20 mouse cellular contexts compared by ENCODE assay signal in the genomic region with DNA sequence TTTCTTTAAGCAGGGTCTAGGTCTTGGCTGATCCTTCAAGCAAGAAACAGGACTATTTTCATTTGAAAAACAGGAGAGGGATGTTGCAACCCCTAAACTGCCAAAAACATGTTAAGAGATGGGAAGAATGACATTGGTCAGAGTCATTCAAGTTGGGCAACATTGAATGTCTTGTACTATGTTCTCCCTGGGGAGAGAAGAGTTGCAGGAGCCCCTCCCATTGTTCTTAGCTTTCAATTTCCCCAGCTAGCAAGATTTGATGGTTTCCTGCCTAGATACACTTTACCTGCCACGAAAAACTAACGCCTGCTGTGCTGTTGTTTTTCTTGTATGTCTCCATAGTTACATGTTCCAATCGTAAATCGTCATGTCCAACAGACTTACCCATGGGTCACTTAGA. TPM values are rescaled to one million over a fixed set of nuclear protein-coding genes. Genes with fewer than 3 reads are reported as not detected.
A peak's percentile ranks its signal among the peaks of the same experiment; 100 is the strongest.
DNase-seq lines count a peak whose midpoint lies in the region; ATAC-seq lines count a peak whose summit lies in the region.
"Had no signal": no experiment of that assay in that cellular context is flagged by ENCODE, and none has a peak within 500 bp of the region (broad histone marks: within the 10 kb centered on the region; RNA-seq: fewer than 3 reads in every experiment).

No protein-coding gene starts in this region.

- peak; percentile 60 for ATAC-seq in megakaryocyte progenitor cell, adult 5-6 weeks (replicated peaks; ENCODE audit: poor library complexity)
- ATAC-seq: forebrain, embryonic 13.5 days; forebrain, postnatal 0 days; hindbrain, embryonic 16.5 days; inflammation-experienced regulatory T-cells, adult 6 months; intestine, postnatal 0 days had no signal

- peak; percentile 3 to 17 for DNase-seq in heart, adult 9 months (ENCODE audit: low spot score in 2 of 2)
- DNase-seq in heart, postnatal 10 days, result no peak
- DNase-seq in NIH3T3 (ENCODE audit: low read depth), result peak; percentile 51
- DNase-seq in layer of hippocampus, postnatal 36 days, result no peak
- DNase-seq in embryo, embryonic 9.5 days (ENCODE audit: extremely low spot score), result no peak
- no peak for DNase-seq in frontal cortex, postnatal 14 days (ENCODE audit: low spot score in 2 of 2)
- DNase-seq: adrenal gland, adult 8-10 months; adrenal gland, postnatal 36 days; B cell, adult 2 months; cerebellum, adult 8-10 months; cerebellum, postnatal 14 days; forebrain, postnatal 0 days; gastrocnemius, postnatal 10 days; heart, postnatal 4 days; kidney, adult 8-10 months had no signal

- intact Hi-C loops in heart, postnatal 10 days (cut with DNase I), result no loop called here

RNA-seq across cellular contexts. Expression of a gene that starts 15.5 kb away (rescaled TPM):
- under 1 TPM; 0.10 to 0.12 TPM for total RNA-seq in heart, postnatal 10 days (2021)
- 0.20 TPM in 1 of 2 replicates, not detected in the other for total RNA-seq in megakaryocyte progenitor cell, adult 5-6 weeks (2015)
- total RNA-seq in megakaryocyte progenitor cell, adult 5-6 weeks (2017), result 0.20 TPM in 1 of 2 replicates, not detected in the other
- total RNA-seq in layer of hippocampus, postnatal 36 days (2021), result not detected
- total RNA-seq: forebrain, postnatal 0 days; gastrocnemius, postnatal 10 days had no signal

RNA-seq across cellular contexts. Expression of a gene that starts 27.3 kb away (rescaled TPM):
- total RNA-seq in heart, postnatal 10 days (2021), result under 1 TPM; 0.24 to 0.30 TPM
- total RNA-seq in megakaryocyte progenitor cell, adult 5-6 weeks (2015), result 67.0 and 77.5 TPM in 2 replicates
- total RNA-seq in megakaryocyte progenitor cell, adult 5-6 weeks (2017), result 92.2 and 98.9 TPM in 2 replicates
- total RNA-seq in layer of hippocampus, postnatal 36 days (2021), result not detected

RNA-seq across cellular contexts. Expression of a gene that starts 58.9 kb away (rescaled TPM):
- total RNA-seq in heart, postnatal 10 days (2021), result under 1 TPM in 1 of 2 experiments, not detected in 1; 0.10 TPM
- 0.51 and 2.6 TPM in 2 replicates for total RNA-seq in megakaryocyte progenitor cell, adult 5-6 weeks (2015)
- 0.42 TPM in 1 of 2 replicates, not detected in the other for total RNA-seq in megakaryocyte progenitor cell, adult 5-6 weeks (2017)
- total RNA-seq in layer of hippocampus, postnatal 36 days (2021), result not detected
- total RNA-seq: gastrocnemius, postnatal 10 days; heart, postnatal 4 days had no signal

Comparison
In these comparisons a context has a peak if more than half of its experiments do, and no peak if none do; other contexts are left out.
1. DNase-seq: peak in heart, adult 9 months (2 of 2) and NIH3T3 (single experiment); none in heart, postnatal 10 days (0 of 2), layer of hippocampus, postnatal 36 days (0 of 2), embryo, embryonic 9.5 days (single experiment) and frontal cortex, postnatal 14 days (0 of 2).
2. RNA of a gene that starts 27.3 kb away (total RNA-seq): 67.0 to 98.9 TPM in megakaryocyte progenitor cell, adult 5-6 weeks; 0.24 to 0.30 TPM in heart, postnatal 10 days and not detected in layer of hippocampus, postnatal 36 days; every median in the first group is over 10 times any median in the second.